9 mouse cellular contexts compared by ENCODE assay signal in genomic region chr7:7188191-7188942, GRCm38 (mm10). TPM values are rescaled to one million over a fixed set of nuclear protein-coding genes. Genes with fewer than 3 reads are reported as not detected.
DNase-seq lines count a peak whose midpoint lies in the region; ATAC-seq lines count a peak whose summit lies in the region.
"Had no signal": no experiment of that assay in that cellular context is flagged by ENCODE, and none has a peak within 500 bp of the region (broad histone marks: within the 10 kb centered on the region; RNA-seq: fewer than 3 reads in every experiment).

No protein-coding gene starts in this region.

- peak overlapping the region; percentile 70 for H3K4me2 ChIP-seq in heart, embryonic 16.5 days (ENCODE audit: low read depth, low read length)
- peak overlapping the region; percentile 60 for H3K4me2 ChIP-seq in liver, embryonic 15.5 days
- peak overlapping the region; percentile 17 for H3K4me2 ChIP-seq in neural tube, embryonic 11.5 days (ENCODE audit: low read depth)
- H3K4me2 ChIP-seq in stomach, embryonic 16.5 days (ENCODE audit: low read depth, low read length): peak overlapping the region; percentile 62

- H3K4me1 ChIP-seq in heart, embryonic 16.5 days (ENCODE audit: control insufficient read depth, insufficient read depth, low read length): no peaks in the 10 kb centered on the region; the same call in 1 of the 2 replicates
- H3K4me1 ChIP-seq in liver, embryonic 15.5 days (replicated peaks): 0 out of 2 replicates have a peak, but pooled peaks cover 8% of the 10 kb centered on the region
- no peaks in the 10 kb centered on the region for H3K4me1 ChIP-seq in neural tube, embryonic 11.5 days (ENCODE audit: control insufficient read depth, insufficient read depth, low read length)
- H3K4me1 ChIP-seq in stomach, embryonic 16.5 days (ENCODE audit: control insufficient read depth, insufficient read depth, low read length): 0 out of 2 replicates have a peak, but pooled peaks cover 5% of the 10 kb centered on the region

- WGBS in heart, embryonic 16.5 days: 9% methylated on average over 18 of the region's 18 CpGs
- 7% methylated on average over 18 of the region's 18 CpGs for WGBS in liver, embryonic 15.5 days (ENCODE audit: insufficient replicate concordance)
- WGBS in neural tube, embryonic 11.5 days: 11% methylated on average over 18 of the region's 18 CpGs
- 10% methylated on average over 18 of the region's 18 CpGs for WGBS in stomach, embryonic 16.5 days

- no peaks in the 10 kb centered on the region for H3K9me3 ChIP-seq in heart, embryonic 16.5 days (replicated peaks; ENCODE audit: control insufficient read depth, low read length)
- no peaks in the 10 kb centered on the region for H3K9me3 ChIP-seq in liver, embryonic 15.5 days (replicated peaks)
- no peaks in the 10 kb centered on the region for H3K9me3 ChIP-seq in neural tube, embryonic 11.5 days (ENCODE audit: control insufficient read depth, low read length)
- H3K9me3 ChIP-seq in stomach, embryonic 16.5 days (replicated peaks; ENCODE audit: control insufficient read depth, low read length): no peaks in the 10 kb centered on the region

- ATAC-seq in CD4-positive, CD25-positive, alpha-beta regulatory T cell, adult 4 months: peak; percentile 98
- peak; percentile 87 for ATAC-seq in heart, embryonic 16.5 days (replicated peaks; ENCODE audit: extremely low read depth, insufficient read depth, low FRiP score)
- peak; percentile 78 for ATAC-seq in liver, embryonic 15.5 days (ENCODE audit: insufficient read depth)
- peak; percentile 94 for ATAC-seq in neural tube, embryonic 11.5 days (ENCODE audit: insufficient read depth, low FRiP score, low TSS enrichment)
- peak; percentile 90 for ATAC-seq in stomach, embryonic 16.5 days (ENCODE audit: insufficient read depth, low FRiP score)

- H3K36me3 ChIP-seq in heart, embryonic 16.5 days (ENCODE audit: control insufficient read depth, insufficient read depth): no peaks in the 10 kb centered on the region
- no peaks in the 10 kb centered on the region for H3K36me3 ChIP-seq in liver, embryonic 15.5 days (replicated peaks)
- no peaks in the 10 kb centered on the region for H3K36me3 ChIP-seq in neural tube, embryonic 11.5 days (ENCODE audit: control insufficient read depth, insufficient read depth, low read length)
- H3K36me3 ChIP-seq in stomach, embryonic 16.5 days (ENCODE audit: control insufficient read depth, insufficient read depth, low read length): no peaks in the 10 kb centered on the region

- H3K27me3 ChIP-seq in heart, embryonic 16.5 days (ENCODE audit: control insufficient read depth, insufficient read depth, low read length): no peaks in the 10 kb centered on the region
- no peaks in the 10 kb centered on the region for H3K27me3 ChIP-seq in liver, embryonic 15.5 days
- no peaks in the 10 kb centered on the region for H3K27me3 ChIP-seq in neural tube, embryonic 11.5 days (ENCODE audit: control insufficient read depth, insufficient read depth, low read length)
- no peaks in the 10 kb centered on the region for H3K27me3 ChIP-seq in stomach, embryonic 16.5 days (ENCODE audit: control insufficient read depth, insufficient read depth, low read length)

- H3K9ac ChIP-seq in heart, embryonic 16.5 days (ENCODE audit: low read length): peak overlapping the region; percentile 25; the same call in 1 of the 2 replicates
- no peak overlapping the region for H3K9ac ChIP-seq in liver, embryonic 15.5 days
- no peak overlapping the region for H3K9ac ChIP-seq in neural tube, embryonic 11.5 days (ENCODE audit: low read length)
- peak overlapping the region; percentile 51; the same call in 1 of the 2 replicates for H3K9ac ChIP-seq in stomach, embryonic 16.5 days (ENCODE audit: low read length)

- H3K27ac ChIP-seq in heart, embryonic 16.5 days (ENCODE audit: low read length): no peak overlapping the region
- H3K27ac ChIP-seq in liver, embryonic 15.5 days (replicated peaks): no peak overlapping the region
- H3K27ac ChIP-seq in neural tube, embryonic 11.5 days (ENCODE audit: low read depth, low read length): no peak overlapping the region
- no peak overlapping the region for H3K27ac ChIP-seq in stomach, embryonic 16.5 days (ENCODE audit: low read length)

- DNase-seq in brain, embryonic 18.5 days (ENCODE audit: low read depth, low spot score): peak; percentile 52
- peak; percentile 49 for DNase-seq in fibroblast of lung, adult 2 months (ENCODE audit: low read depth)
- DNase-seq in kidney, postnatal 36 days: peak; percentile 68 to 85
- DNase-seq in neural tube, embryonic 11.5 days (ENCODE audit: low spot score): peak; percentile 78

- peak overlapping the region; percentile 74 for H3K4me3 ChIP-seq in heart, embryonic 16.5 days (ENCODE audit: low read length)
- peak overlapping the region; percentile 53 for H3K4me3 ChIP-seq in liver, embryonic 15.5 days (replicated peaks)
- H3K4me3 ChIP-seq in neural tube, embryonic 11.5 days (ENCODE audit: low read depth, low read length): peak overlapping the region; percentile 35
- peak overlapping the region; percentile 66 for H3K4me3 ChIP-seq in stomach, embryonic 16.5 days (replicated peaks; ENCODE audit: low read length)

RNA-seq across cellular contexts. Expression of gene Zfp418, which starts 17.2 kb away (rescaled TPM):
- 1 to 10 TPM; 3.1 to 3.5 TPM for polyA plus RNA-seq in CD4-positive, CD25-positive, alpha-beta regulatory T cell, adult 4 months (2017; shearing (Covaris generic))
- polyA plus RNA-seq in heart, embryonic 16.5 days (2015; fragmentation: Nextera tagmentation; extraction: Ambion mirVana): 1.5 and 1.8 TPM in 2 replicates
- 0.36 and 0.47 TPM in 2 replicates for polyA plus RNA-seq in liver, embryonic 15.5 days (2015; fragmentation: Nextera tagmentation; extraction: Ambion mirVana)
- polyA plus RNA-seq in neural tube, embryonic 11.5 days (2014; fragmentation: Nextera tagmentation; extraction: Ambion mirVana): 3.6 and 4.0 TPM in 2 replicates
- 1.8 and 2.3 TPM in 2 replicates for polyA plus RNA-seq in stomach, embryonic 16.5 days (2015; fragmentation: Nextera tagmentation; extraction: Ambion mirVana)

RNA-seq across cellular contexts. Expression of gene Zfp772, which starts 21.4 kb away (rescaled TPM):
- polyA plus RNA-seq in CD4-positive, CD25-positive, alpha-beta regulatory T cell, adult 4 months (2017; shearing (Covaris generic)): 1 to 10 TPM; 3.6 to 5.4 TPM
- polyA plus RNA-seq in heart, embryonic 16.5 days (2015; fragmentation: Nextera tagmentation; extraction: Ambion mirVana): 4.6 and 5.3 TPM in 2 replicates
- polyA plus RNA-seq in liver, embryonic 15.5 days (2015; fragmentation: Nextera tagmentation; extraction: Ambion mirVana): 0.97 and 1.2 TPM in 2 replicates
- 11.0 and 11.1 TPM in 2 replicates for polyA plus RNA-seq in neural tube, embryonic 11.5 days (2014; fragmentation: Nextera tagmentation; extraction: Ambion mirVana)
- polyA plus RNA-seq in stomach, embryonic 16.5 days (2015; fragmentation: Nextera tagmentation; extraction: Ambion mirVana): 7.7 and 9.7 TPM in 2 replicates

RNA-seq across cellular contexts. Expression of gene Zfp773, which starts 51.8 kb away (rescaled TPM):
- 10 to 100 TPM; 15.1 to 17.6 TPM for polyA plus RNA-seq in CD4-positive, CD25-positive, alpha-beta regulatory T cell, adult 4 months (2017; shearing (Covaris generic))
- 1.1 and 1.2 TPM in 2 replicates for polyA plus RNA-seq in heart, embryonic 16.5 days (2015; fragmentation: Nextera tagmentation; extraction: Ambion mirVana)
- 0.20 and 0.35 TPM in 2 replicates for polyA plus RNA-seq in liver, embryonic 15.5 days (2015; fragmentation: Nextera tagmentation; extraction: Ambion mirVana)
- polyA plus RNA-seq in neural tube, embryonic 11.5 days (2014; fragmentation: Nextera tagmentation; extraction: Ambion mirVana): 6.6 and 7.0 TPM in 2 replicates
- polyA plus RNA-seq in stomach, embryonic 16.5 days (2015; fragmentation: Nextera tagmentation; extraction: Ambion mirVana): 1.8 and 2.1 TPM in 2 replicates

RNA-seq across cellular contexts. Expression of gene Vmn2r29, which starts 58.8 kb away (rescaled TPM):
- polyA plus RNA-seq in CD4-positive, CD25-positive, alpha-beta regulatory T cell, adult 4 months (2017; shearing (Covaris generic)): 1 to 10 TPM in 1 of 2 experiments, not detected in 1; 1.5 TPM
- 0.05 TPM in 1 of 2 replicates, not detected in the other for polyA plus RNA-seq in heart, embryonic 16.5 days (2015; fragmentation: Nextera tagmentation; extraction: Ambion mirVana)
- not detected in 2 replicates for polyA plus RNA-seq in liver, embryonic 15.5 days (2015; fragmentation: Nextera tagmentation; extraction: Ambion mirVana)
- polyA plus RNA-seq in neural tube, embryonic 11.5 days (2014; fragmentation: Nextera tagmentation; extraction: Ambion mirVana): 0.16 and 0.33 TPM in 2 replicates
- polyA plus RNA-seq in stomach, embryonic 16.5 days (2015; fragmentation: Nextera tagmentation; extraction: Ambion mirVana): 0.82 and 1.0 TPM in 2 replicates
- polyA plus RNA-seq: large intestine, adult 2 months had no signal

Comparison
In these comparisons a context has a peak if more than half of its experiments do, and no peak if none do; other contexts are left out.
1. H3K4me2 ChIP-seq: peak in every context shown above with its lines; median percentile 70 in heart, embryonic 16.5 days; 62 in stomach, embryonic 16.5 days; 60 in liver, embryonic 15.5 days; 17 in neural tube, embryonic 11.5 days.
2. H3K9ac ChIP-seq: peak in heart, embryonic 16.5 days (single experiment) and stomach, embryonic 16.5 days (single experiment); none in liver, embryonic 15.5 days (single experiment) and neural tube, embryonic 11.5 days (single experiment).
3. Peak in every context shown above with its lines, with median percentiles within 50 percentile points of each other: ATAC-seq, DNase-seq and H3K4me3 ChIP-seq.